Mouse (Mus musculus): Measurements from ENCODE around the gene Naip5. TPM values are rescaled to one million over a fixed set of nuclear protein-coding genes. Genes with fewer than 3 reads are reported as not detected.

Gene Naip5
- total RNA-seq, 2 experiments from 2014 or later = 0.32 to 0.33 TPM

Other genes with a start within 250 kb of the Naip5 start
- gene Mccc2, start 230.7 kb downstream of the Naip5 start, total RNA-seq (2021) = 10 to 100 TPM; 50.1 to 55.5 TPM
- gene Bdp1, start 142.3 kb downstream of the Naip5 start, total RNA-seq (2021) = 10 to 100 TPM; 29.2 to 30.3 TPM
- gene Serf1, start 138.3 kb downstream of the Naip5 start, total RNA-seq (2021) = 1 to 10 TPM; 8.9 to 10.0 TPM
- 10 to 100 TPM; 16.2 to 17.3 TPM for gene Smn1, start 121.5 kb downstream of the Naip5 start, total RNA-seq (2021)
- under 1 TPM; 0.44 to 0.50 TPM for gene Naip2, start 44.2 kb downstream of the Naip5 start, total RNA-seq (2021)
- under 1 TPM; 0.20 to 0.22 TPM for gene Naip6, start 71.4 kb upstream of the Naip5 start, total RNA-seq (2021)
- under 1 TPM; 0.07 to 0.15 TPM for gene Naip1, start 206.5 kb upstream of the Naip5 start, total RNA-seq (2021)
- gene Gtf2h2, start 246.3 kb upstream of the Naip5 start, total RNA-seq (2021) = 10 to 100 TPM; 21.1 to 25.1 TPM

Measured in heart, postnatal 14 days (tissue).